Mouse (Mus musculus) E14TG2a.4 (cell line): ENCODE measurements around the gene Spint2.

Experiments
- CTCF ChIP-seq: conservative IDR thresholded peaks from 2 replicates; pipeline ENCODE4 v1.5.1; 2014; ENCODE audit warnings: low read length
- NANOG ChIP-seq: IDR thresholded peaks from 2 replicates; pipeline ENCODE4 v1.6.1; 2014; ENCODE audit warnings: borderline replicate concordance, low read length, mixed read lengths

GRCm38 (mm10) chr7:29253842-29254241, 27.9 kb downstream of the Spint2 start:
- no peak for TF ChIP-seq CTCF
- no peak for TF ChIP-seq NANOG
